Mouse (Mus musculus) frontal cortex, postnatal 10 days (tissue): Measurements from ENCODE around the gene Hoxa10.

Source experiments
- DNase-seq, 2 experiments: peaks; one replicate each; pipeline ENCODE4 v3.0.0; 2022; ENCODE audit warnings: low spot score in 2 of 2, mixed read lengths in 1 of 2

Hoxa10 gene

DNA sequence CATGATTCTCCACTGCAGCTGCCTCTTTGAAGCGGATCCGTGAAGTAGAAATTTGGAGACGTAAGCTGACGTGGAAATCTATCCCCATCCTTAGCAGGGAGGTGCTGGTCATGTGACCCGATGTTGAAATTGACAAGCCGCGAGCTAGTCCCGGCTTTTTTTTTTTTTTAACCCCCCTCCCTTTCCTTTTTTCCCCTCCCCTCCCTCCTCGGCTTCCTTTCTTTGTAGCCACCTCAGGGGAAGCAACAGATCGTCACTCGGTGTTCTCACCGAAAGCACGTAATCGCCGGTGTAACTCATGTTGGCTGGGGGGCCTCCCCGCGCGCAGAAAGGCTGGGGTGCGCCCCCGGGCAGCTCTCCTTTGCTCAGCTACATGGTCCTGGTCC is 5.1 kb upstream of the Hoxa10 start, which contains the start of gene Hoxa11:
Gene Hoxa11 (minus strand): TSS at position 54 of the 386 bp plus-strand sequence.
- no peak for DNase-seq

DNA sequence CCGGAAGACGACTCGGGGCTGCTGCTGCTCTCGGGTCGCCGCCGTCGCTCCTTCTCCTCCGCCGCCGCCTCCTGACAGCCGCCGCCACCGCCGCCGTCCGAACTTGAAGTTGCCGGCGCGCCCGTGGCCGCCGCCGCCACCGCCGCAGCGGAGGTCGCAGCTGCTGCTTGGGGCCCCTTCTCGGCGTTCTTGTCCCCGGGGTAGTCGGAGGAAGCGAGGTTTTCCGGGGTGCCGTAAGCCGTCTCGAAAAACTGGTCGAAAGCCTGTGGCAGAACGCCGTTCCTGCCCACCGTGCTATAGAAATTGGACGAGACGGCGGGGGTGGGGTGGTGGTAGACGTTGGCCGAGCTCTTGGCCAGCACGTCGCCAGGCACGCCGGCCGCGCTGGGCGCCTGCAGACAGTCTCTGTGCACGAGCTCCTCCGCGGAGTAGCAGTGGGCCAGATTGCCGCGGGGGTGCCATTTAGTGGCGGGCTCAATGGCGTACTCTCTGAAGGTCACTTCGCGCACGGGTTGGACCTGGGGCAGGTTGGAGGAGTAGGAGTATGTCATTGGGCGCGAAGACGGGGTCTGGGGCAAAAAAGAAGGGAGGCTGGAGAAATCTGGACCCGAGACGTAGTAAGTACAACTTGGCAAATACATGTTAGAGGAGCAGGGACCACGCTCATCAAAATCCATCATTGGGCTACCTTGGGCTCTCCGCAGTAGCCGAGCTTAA is 4.5 kb upstream of the Hoxa10 start:
- no peak for DNase-seq

GRCm38 (mm10) chr6:52244471-52245039 is 3.9 kb upstream of the Hoxa10 start:
- DNase-seq = no peak

- DNase-seq = no peak
Measured at GRCm38 (mm10) chr6:52243681-52244121, 3.0 kb upstream of the Hoxa10 start.

DNA sequence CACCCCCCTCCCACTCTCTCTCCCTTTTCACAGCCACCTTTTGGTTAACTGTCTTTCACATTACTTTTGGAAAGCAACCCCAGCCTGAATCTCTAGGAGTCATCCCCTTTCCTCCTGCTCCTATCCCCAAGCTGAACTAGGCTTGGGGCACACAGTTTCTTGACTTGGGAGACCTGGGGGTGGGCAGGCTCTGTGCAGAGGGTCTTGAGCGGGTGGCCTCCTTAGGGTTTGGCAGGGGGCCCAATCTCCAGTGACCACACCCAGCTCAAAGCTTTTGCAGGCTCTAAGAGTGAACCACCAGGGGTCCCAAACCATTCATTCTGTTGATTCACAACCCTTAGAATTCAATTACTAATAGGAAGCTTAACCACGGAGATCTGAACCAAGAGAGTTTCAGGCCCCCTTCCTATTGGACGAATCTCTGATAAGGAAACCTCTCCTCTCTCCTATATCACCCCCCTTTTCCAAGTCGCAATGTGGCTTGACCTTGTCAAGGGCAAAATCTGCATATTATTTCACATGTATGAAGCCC is 2.2 kb upstream of the Hoxa10 start:
- DNase-seq = no peak

DNA sequence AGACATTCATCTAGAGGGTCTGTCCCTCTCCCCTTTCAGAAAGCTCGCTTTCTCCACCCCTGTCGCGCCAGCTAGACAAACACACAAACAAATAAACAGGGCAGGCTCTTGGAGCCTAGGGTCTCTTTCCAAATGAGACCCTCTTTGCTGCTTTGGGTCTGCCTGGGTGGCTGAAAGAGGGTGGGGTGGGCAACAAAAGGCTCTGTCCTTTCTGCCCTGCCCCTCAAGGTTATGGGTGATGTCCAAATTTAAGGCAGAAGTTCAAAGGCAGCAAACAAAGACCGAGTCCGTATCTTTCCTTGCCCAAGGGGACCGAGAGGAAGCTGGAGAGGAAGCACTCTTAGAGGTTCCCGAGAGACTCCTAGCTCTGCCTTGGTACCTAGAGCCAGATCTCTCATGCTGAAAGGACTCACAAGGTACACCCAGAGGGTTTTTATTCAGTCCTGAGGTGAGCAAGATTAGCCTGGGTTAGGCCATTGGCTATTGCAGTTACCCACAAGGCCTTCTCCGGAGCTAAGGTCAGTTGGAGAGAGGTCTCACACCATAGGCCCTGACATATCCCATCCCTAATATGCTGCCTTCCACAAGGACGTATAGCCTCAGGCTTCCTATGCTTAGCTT is 457 bp upstream of the Hoxa10 start:
- DNase-seq = no peak

DNA sequence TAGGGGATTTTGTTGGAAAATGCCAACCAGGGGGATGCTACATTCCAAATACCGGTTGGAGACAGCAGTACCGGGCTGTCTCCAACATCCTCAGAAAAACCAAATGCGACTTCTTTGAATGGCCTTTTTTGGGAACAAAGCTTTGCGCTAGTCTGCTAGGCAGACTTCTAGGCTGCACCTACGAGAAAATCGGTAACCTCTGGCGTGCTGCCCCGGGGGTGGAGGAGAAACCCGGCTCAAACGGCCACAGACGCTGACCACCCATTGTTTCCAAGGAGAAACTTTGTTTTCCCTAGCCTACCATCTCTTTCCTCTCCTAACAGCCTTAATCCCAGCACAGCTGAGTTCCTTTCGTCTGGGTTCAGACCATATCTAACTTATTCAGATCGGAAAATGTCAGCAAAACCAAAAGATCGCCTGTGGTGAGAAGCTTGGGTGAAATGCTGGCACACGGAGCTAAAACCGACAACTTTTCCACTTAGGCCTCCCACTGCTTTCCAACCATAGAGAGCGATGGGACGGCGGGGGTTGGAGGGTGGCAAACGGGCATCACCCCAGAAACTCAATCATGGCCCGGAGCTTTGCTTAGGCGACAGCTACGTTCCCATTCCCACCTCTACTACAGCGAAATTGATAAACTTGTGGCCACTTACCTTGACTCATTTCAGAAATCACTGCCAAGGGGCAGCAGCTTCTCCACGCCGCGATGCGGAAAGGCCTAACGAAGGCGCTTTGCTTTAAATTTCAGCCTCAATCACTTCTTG is 847 bp downstream of the Hoxa10 start:
- DNase-seq = no peak

DNA sequence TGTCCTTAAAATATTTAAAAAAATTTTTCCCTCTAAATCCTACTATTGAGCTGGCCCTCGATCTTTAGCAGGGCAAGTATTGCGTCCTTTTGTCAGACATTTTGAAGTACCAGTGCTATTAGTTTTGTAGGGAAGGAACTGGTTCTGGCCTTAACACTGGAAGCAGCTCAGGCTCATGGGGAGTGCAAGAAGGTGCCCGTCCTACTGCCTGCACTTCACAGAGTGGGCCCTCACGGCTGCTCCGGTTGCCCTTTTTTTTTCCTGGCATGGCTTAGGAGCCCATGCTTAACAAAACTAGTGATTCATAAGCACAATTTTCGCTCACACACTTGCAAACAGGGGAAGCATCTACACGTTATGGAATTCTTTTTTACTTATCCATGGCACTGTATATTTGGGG is 1.7 kb downstream of the Hoxa10 start:
- no peak for DNase-seq

- no peak for DNase-seq
Measured at GRCm38 (mm10) chr6:52238155-52238545, 2.5 kb downstream of the Hoxa10 start.

DNA sequence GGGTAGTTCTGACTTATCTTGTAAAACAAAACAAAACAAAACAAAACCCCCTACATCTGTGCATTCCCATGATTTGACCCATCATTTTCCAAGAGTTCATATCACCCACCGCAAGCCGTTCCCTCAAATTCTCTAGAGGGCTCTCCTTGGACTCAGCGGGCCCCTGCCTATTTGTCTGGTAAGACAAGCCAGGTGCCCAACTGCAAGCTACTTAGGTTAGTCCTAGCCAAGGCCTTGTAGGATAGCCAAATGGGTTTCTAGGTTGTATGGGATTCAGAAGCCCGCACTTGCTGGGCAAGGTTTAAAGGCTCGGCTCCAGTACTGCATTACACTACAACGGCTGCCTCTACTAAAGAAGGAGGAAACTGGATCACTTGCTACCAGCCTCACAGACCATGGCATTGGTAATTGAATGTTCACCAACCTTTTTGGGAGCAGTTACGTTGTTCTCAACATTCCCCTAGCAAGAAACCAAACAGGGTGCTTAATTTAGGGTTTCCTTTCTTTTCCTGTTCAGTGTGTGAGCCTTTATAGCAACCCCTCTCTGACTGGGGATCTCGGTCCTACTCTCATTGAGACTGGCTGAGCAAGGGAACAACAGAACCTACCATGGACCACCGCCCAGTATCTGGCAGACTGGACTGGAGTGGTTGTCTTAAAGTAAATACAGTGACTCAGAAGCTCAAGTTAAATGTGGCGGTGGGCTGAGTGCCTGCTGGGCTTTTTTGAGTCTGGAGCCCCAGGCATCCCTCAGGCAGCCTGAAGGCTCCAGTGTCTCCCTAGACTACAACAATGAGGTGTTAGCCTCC is 3.1 kb downstream of the Hoxa10 start:
- no peak for DNase-seq

GRCm38 (mm10) chr6:52236806-52237205 is 3.8 kb downstream of the Hoxa10 start:
- no peak for DNase-seq

- DNase-seq = no peak
Measured at GRCm38 (mm10) chr6:52235866-52236265, 4.8 kb downstream of the Hoxa10 start.

DNA sequence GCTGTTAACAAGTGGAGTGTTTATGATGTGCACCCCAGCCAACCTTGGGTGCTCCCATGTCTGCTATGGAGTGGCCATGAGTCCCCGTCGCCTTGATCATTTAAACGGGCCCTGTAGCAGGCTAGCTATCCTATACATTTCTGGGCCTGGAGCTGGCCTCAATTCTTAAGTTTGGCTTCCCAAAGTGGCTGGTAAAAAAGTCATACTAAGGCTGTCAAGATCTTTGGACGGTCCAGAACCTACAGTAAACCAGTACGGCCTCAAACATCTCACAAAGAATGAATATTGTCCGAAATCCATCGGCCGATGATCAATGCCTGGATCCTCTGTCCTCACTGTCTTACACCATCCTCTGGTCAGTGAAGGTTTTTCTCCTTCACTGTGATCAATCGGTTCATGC is 5.4 kb downstream of the Hoxa10 start:
- no peak for DNase-seq

DNA sequence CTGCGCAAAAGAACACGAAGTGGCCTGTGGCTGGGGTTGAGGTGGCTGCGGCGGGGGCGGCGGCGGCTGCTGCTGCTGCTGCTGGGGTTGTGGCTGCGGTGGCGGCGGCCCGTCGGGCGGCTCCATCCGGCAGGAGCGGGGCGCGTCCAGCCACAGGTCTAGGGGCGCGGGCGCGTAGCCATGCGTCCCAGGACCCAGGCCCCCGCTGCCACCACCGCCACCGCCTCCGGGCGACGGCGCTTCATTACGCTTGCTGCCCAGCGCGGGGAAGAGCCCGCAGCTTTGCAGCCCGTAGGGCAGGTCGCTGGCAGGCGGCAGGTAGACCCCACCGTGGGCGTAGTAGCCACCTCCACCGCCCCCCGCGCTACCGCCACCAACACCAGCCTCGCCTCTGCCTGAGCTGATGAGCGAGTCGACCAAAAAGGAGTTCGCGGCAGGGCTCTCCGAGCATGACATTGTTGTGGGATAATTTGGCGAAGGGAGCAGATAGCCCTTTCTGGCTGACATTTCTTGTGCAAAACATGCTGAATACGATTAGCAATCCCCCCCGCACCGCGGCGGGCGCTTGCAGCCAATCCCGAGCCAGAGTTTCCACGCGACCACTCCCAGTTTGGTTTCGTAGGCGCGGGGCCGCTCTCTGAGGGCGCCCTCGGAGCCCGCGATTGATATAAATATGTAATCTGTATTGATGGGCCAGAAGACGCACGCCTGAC is 6.1 kb downstream of the Hoxa10 start:
- no peak for DNase-seq

- no peak for DNase-seq
Measured at GRCm38 (mm10) chr6:52233546-52234427, 6.9 kb downstream of the Hoxa10 start.

DNA sequence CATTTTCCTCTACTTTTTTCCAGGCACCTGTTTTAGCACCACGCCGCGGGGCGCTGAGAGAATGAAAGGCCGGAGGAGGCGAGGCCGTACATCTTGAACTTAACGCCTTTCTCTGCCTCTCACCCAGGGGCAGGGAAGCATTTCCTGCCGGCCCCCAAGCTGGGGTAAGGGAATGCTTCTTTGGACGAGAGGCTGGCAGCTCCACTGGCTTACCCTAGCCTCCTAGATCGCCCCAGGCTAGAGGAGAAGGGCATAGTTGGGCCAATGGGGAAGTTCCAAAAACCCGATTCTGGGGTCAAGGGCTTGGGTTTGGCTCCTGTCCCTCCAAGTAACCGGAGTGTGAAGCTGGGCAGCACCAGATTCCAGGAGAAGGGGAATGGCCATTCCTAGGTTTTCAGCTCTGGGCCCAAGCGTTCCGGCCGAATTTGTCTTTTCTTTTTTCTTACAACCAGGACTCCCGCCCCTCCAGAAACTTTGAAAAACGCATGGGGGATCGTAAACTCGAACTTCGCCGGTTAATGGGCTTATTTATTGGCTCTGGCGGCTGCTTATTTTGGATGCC is 7.6 kb downstream of the Hoxa10 start:
- DNase-seq = no peak

GRCm38 (mm10) chr6:52232568-52232965 is 8.1 kb downstream of the Hoxa10 start:
- no peak for DNase-seq

- no peak for DNase-seq
Measured at GRCm38 (mm10) chr6:52231885-52232567, 8.6 kb downstream of the Hoxa10 start.
